Mouse (Mus musculus): ENCODE data around the gene Pten. TPM values are rescaled to one million over a fixed set of nuclear protein-coding genes. Genes with fewer than 3 reads are reported as not detected.
"Not testable (repeated sequence)": the region's sequence is repeated elsewhere in the genome, so short reads cannot be mapped to it uniquely, and the experiment has no call there.

Gene Pten
- polyA plus RNA-seq, 1 experiment from 2014 or later = 10.2 TPM

DNA sequence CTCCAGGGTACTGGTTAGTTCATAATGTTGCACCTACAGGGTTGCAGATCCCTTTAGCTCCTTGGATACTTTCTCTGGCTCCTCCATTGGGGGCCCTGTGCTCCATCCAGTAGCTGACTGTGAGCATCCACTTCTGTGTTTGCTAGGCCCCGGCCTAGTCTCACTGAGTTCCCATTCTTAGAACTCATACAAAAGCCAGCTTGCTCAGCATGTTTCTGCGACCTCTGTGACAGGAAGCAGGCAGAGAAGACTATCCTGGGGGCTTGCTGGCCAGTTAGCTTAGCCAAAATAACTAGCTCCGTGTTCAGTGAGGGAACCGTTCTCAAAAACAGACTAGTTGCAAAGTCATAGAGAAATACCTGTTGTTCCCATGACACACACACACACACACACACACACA lies 30.1 kb downstream of the Pten start:
- not testable (repeated sequence) for H3K27me3 ChIP-seq; H3K27ac ChIP-seq; H3K4me2 ChIP-seq; H3K9me3 ChIP-seq; H3K4me3 ChIP-seq; H3K36me3 ChIP-seq; ATAC-seq (ENCODE audit: borderline replicate concordance, extremely low read depth, low FRiP score, low TSS enrichment); H3K9ac ChIP-seq
- H3K4me1 ChIP-seq = peaks cover 31% of the 10 kb centered on the region
- 67% methylated on average over 4 of the region's 4 CpGs for WGBS

DNA sequence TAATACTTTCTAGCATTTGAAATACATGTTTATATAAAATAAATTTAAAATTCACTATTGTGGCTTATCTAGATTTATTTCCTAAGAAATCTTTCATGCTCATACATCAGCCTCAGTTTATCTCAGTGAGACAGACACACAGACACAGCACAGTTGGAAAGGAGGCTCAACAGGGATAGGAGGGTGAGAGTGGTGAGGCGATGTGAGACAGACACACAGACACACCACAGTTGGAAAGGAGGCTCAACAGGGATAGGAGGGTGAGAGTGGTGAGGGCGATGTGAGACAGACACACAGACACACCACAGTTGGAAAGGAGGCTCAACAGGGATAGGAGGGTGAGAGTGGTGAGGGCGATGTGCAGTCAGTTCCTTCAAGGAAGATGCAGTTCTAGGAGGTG lies 30.7 kb downstream of the Pten start:
- H3K4me3 ChIP-seq; H3K4me2 ChIP-seq; H3K36me3 ChIP-seq; ATAC-seq (ENCODE audit: borderline replicate concordance, extremely low read depth, low FRiP score, low TSS enrichment); H3K9me3 ChIP-seq; H3K27me3 ChIP-seq; H3K9ac ChIP-seq; H3K27ac ChIP-seq: not testable (repeated sequence)
- 87% methylated on average over 3 of the region's 3 CpGs for WGBS
- H3K4me1 ChIP-seq = peaks cover 34% of the 10 kb centered on the region

DNA sequence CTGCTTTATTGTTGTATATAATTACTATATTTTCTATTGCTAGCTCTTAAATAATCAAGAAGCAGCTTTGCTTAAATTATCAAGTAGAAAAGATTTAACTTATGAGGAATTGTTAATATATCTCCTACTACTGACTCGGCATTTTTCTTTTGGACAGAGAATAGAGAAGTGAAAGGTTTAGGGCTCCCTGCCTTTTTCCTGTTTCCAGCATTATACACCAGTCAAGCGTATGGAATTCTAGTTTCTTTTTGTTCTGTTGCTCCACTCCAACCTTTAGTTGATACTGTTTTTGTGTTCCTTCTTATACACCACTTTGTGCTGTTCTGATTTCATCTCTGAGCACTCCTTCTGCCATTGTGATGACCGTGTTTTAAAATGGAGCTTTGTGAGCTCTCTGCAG lies 32.2 kb downstream of the Pten start:
- H3K36me3 ChIP-seq = no peaks in the 10 kb centered on the region
- no peak overlapping the region for H3K4me2 ChIP-seq

DNA sequence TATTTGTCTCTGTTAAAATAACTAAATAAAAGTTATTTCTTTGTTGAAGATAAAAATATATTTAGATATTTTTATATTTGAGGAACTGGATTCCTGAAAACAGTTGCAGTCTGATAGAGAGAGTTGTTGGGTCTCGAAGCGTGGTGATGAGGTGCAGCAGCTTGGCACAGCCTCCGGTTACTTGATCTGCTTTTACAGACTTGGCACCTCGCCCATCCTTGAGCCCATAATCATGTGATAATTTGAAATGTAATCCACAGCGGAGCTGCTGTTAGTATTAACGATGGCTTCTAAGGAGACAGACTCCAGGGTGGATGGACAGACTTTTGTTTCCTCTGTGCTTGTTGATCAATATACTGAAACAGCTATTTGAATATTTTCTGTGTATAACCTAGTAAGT lies 35.3 kb downstream of the Pten start:
- no peaks in the 10 kb centered on the region for H3K36me3 ChIP-seq
- H3K9me3 ChIP-seq = no peaks in the 10 kb centered on the region
- no peak overlapping the region for H3K4me3 ChIP-seq
- H3K4me1 ChIP-seq = peaks cover 41% of the 10 kb centered on the region
- H3K9ac ChIP-seq = no peak overlapping the region
- WGBS = 8% methylated on average over 6 of the region's 6 CpGs
- peak; percentile 81; the same call in 1 of the 2 replicates for ATAC-seq (ENCODE audit: borderline replicate concordance, extremely low read depth, low FRiP score, low TSS enrichment)
- no peak overlapping the region for H3K4me2 ChIP-seq
- no peaks in the 10 kb centered on the region for H3K27me3 ChIP-seq
- no peak overlapping the region for H3K27ac ChIP-seq

More for the DNA sequence above, 32.2 kb downstream of the Pten start:
- H3K9ac ChIP-seq = no peak overlapping the region
- no peak overlapping the region for H3K27ac ChIP-seq
- WGBS = 66% methylated on average over 3 of the region's 3 CpGs
- H3K4me1 ChIP-seq = peaks cover 44% of the 10 kb centered on the region
- no peaks in the 10 kb centered on the region for H3K27me3 ChIP-seq
- no peak for ATAC-seq (ENCODE audit: borderline replicate concordance, extremely low read depth, low FRiP score, low TSS enrichment)
- no peaks in the 10 kb centered on the region for H3K9me3 ChIP-seq
- H3K4me3 ChIP-seq = no peak overlapping the region

DNA sequence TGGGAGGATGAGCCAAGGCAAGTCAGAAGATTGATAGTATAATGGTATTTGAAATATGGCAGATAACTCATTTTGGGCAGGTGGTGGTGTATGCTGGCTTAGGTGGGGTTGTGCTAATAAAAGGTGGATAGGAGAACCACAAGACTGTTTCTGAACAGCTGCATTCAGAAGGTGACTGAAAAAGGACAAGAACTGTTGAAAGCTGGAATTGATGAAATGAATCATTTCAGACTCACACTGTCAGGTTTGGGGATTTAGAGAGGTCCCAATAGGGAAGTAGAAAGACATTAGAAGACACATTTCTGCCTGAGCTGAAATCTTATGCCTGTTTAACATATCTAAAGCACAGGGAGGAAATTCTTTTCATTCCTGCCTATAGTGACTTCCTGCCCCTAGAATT lies 36.6 kb downstream of the Pten start:
- no peak for ATAC-seq (ENCODE audit: borderline replicate concordance, extremely low read depth, low FRiP score, low TSS enrichment)
- no peaks in the 10 kb centered on the region for H3K9me3 ChIP-seq
- peaks cover 34% of the 10 kb centered on the region for H3K4me1 ChIP-seq
- H3K4me2 ChIP-seq = no peak overlapping the region
- no peaks in the 10 kb centered on the region for H3K36me3 ChIP-seq
- no peak overlapping the region for H3K27ac ChIP-seq
- no peak overlapping the region for H3K9ac ChIP-seq
- no peak overlapping the region for H3K4me3 ChIP-seq
- H3K27me3 ChIP-seq = no peaks in the 10 kb centered on the region

DNA sequence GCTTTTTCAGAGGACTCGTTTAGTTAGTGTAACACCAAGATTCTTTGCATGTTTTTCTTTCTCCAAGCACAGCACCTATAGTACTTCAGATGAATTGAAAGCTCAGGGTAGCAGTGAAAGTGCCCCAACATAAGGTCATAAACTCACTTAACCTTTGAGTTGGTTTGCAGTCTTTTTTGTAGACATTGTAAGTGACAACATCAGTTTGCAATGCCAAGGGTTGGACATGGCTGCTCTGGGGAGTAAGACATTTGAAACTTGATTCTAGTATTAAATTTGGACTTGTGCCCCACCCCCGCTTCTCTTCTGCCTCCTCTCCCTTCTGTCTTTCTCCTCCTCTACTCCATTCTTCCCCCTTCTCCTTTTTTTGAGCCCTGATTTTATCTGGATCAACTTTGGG lies 43.3 kb downstream of the Pten start:
- H3K4me3 ChIP-seq = no peak overlapping the region
- no peak for ATAC-seq (ENCODE audit: borderline replicate concordance, extremely low read depth, low FRiP score, low TSS enrichment)
- no peaks in the 10 kb centered on the region for H3K27me3 ChIP-seq
- no peak overlapping the region for H3K4me2 ChIP-seq
- no peak overlapping the region for H3K27ac ChIP-seq
- H3K9ac ChIP-seq = no peak overlapping the region
- 62% methylated on average over 2 of the region's 2 CpGs for WGBS
- peaks cover 4% of the 10 kb centered on the region; the same call in 1 of the 2 replicates for H3K4me1 ChIP-seq
- H3K9me3 ChIP-seq = no peaks in the 10 kb centered on the region
- peaks cover 9% of the 10 kb centered on the region; the same call in 1 of the 2 replicates for H3K36me3 ChIP-seq

DNA sequence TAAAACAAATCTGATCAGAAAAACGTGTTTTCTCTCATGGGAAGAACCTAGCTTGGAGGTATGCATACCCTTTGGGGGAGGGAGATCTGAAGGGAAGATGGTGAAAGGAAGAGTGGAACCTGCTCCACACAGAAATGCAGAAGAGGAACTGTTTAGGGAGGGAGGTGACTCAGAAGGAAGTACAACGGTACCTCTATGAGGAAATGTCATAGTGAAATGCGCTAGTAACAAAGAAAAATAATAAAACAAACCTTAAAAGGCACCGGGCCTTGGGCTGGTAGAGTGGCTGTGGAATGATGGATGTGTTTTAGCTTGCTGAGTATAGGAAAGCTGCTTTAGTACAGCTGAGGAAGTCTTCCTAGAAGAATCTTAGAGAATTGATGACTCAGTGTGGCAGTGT lies 47.4 kb downstream of the Pten start:
- Histone ChIP-seq H3K36me3 (peaks cover 9% of the 10 kb centered on the region; the same call in 1 of the 2 replicates), H3K27me3 (no peaks in the 10 kb centered on the region), H3K27ac (no peak overlapping the region), H3K4me3 (no peak overlapping the region), H3K4me2 (no peak overlapping the region), H3K4me1 (peaks cover 3% of the 10 kb centered on the region; the same call in 1 of the 2 replicates), H3K9me3 (no peaks in the 10 kb centered on the region), H3K9ac (no peak overlapping the region)
- 50% methylated on average over 4 of the region's 4 CpGs for WGBS
- no peak for ATAC-seq (ENCODE audit: borderline replicate concordance, extremely low read depth, low FRiP score, low TSS enrichment)

DNA sequence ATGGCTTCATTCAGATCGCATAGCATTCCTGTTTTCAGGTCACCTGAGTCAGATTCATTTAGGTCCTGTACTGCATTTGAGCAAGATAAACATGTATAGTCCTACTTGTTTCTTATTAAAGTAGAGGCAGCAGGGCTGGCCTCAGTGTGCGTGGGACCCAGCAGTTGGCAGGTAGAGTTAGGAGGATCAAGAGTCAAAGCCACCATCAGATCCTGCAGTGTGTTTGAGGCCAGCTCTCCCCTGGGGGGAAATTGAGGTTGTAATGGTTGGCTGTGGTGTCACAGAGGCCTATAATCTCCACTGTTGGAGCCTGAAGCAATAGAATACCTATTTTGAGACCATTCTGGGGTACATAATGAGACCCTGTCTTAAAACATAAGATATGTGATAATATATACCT lies 50.3 kb downstream of the Pten start:
- 90% methylated on average over 2 of the region's 2 CpGs for WGBS

DNA sequence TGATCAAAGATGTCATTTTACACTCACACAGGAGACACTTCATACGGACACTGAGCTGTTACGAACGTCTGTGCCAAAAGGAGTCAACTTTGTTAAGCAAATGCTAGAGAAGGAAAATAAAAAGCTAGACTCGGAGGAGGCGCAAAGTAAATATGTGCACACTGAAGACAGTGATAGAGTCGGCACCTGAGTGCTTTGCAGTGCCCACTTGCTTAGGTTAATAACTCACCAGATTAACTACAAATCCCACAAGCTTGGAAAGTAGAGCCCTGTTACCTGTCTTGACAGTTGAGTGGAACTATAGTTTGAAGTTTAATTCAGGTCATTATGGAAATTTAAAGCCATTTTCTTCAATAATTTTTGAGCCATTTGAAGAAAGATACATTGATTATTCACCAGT lies 51.4 kb downstream of the Pten start:
- WGBS = 49% methylated on average over 6 of the region's 6 CpGs
- Histone ChIP-seq H3K36me3 (0 out of 2 replicates have a peak, but pooled peaks cover 2% of the 10 kb centered on the region), H3K9ac (no peak overlapping the region), H3K27me3 (no peaks in the 10 kb centered on the region), H3K4me2 (no peak overlapping the region), H3K4me1 (peaks cover 6% of the 10 kb centered on the region; the same call in 1 of the 2 replicates), H3K4me3 (no peak overlapping the region), H3K27ac (no peak overlapping the region), H3K9me3 (no peaks in the 10 kb centered on the region)
- ATAC-seq (ENCODE audit: borderline replicate concordance, extremely low read depth, low FRiP score, low TSS enrichment) = no peak

More for the DNA sequence above, 50.3 kb downstream of the Pten start:
- H3K36me3 ChIP-seq = 0 out of 2 replicates have a peak, but pooled peaks cover 2% of the 10 kb centered on the region
- no peak overlapping the region for H3K27ac ChIP-seq
- H3K4me3 ChIP-seq = no peak overlapping the region
- no peak overlapping the region for H3K9ac ChIP-seq
- peaks cover 3% of the 10 kb centered on the region; the same call in 1 of the 2 replicates for H3K4me1 ChIP-seq
- no peaks in the 10 kb centered on the region for H3K27me3 ChIP-seq
- no peak overlapping the region for H3K4me2 ChIP-seq
- ATAC-seq (ENCODE audit: borderline replicate concordance, extremely low read depth, low FRiP score, low TSS enrichment) = no peak
- H3K9me3 ChIP-seq = no peaks in the 10 kb centered on the region

DNA sequence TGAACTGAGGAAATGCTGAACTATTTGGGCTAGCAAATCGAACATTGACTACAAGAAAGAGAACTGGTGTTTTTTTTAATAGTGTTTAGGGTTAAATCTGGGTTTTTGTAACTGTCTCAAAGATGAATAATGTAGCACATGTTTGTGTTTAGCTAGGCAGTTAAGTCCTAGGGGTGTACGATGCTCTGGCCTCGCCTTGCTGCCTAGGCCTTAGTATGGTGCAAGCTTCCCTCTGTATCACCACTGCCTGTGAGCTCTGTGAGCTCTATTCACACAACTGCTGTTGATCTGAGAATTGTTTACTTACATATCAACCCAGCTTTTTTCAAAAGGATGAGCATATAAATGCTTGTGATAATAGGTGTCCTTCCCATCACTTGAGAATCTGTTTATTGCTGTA lies 51.8 kb downstream of the Pten start:
- no peak for ATAC-seq (ENCODE audit: borderline replicate concordance, extremely low read depth, low FRiP score, low TSS enrichment)
- 62% methylated on average over 3 of the region's 3 CpGs for WGBS

DNA sequence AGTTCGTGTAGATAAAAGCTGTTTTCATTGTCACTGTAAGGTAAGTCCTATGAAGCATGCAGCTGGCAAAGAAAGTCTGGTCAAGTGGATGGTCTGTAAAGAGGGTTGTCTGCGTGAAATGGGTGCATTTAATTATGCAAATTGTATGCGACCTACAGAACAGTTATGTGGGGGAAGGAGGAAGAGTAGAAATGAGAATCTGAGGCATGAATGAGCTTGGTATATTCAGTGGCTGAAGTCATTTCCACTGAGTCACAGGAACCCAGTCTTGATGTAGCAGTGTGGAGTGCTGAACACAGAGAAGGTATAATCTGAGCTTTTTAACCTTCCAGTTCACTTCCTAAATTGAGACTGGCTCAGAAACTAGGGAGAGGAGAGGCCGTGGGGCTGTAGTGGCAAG lies 61.5 kb downstream of the Pten start:
- H3K4me2 ChIP-seq = no peak overlapping the region
- no peaks in the 10 kb centered on the region for H3K4me1 ChIP-seq
- 83% methylated on average over 4 of the region's 4 CpGs for WGBS
- H3K9ac ChIP-seq = no peak overlapping the region
- H3K27me3 ChIP-seq = no peaks in the 10 kb centered on the region
- H3K36me3 ChIP-seq = peaks cover 31% of the 10 kb centered on the region
- no peaks in the 10 kb centered on the region for H3K9me3 ChIP-seq
- ATAC-seq (ENCODE audit: borderline replicate concordance, extremely low read depth, low FRiP score, low TSS enrichment) = no peak
- no peak overlapping the region for H3K27ac ChIP-seq
- H3K4me3 ChIP-seq = no peak overlapping the region

More for the DNA sequence above, 51.8 kb downstream of the Pten start:
- no peaks in the 10 kb centered on the region for H3K27me3 ChIP-seq
- 0 out of 2 replicates have a peak, but pooled peaks cover 2% of the 10 kb centered on the region for H3K36me3 ChIP-seq
- no peak overlapping the region for H3K4me2 ChIP-seq
- no peak overlapping the region; the same call in 1 of the 2 replicates for H3K27ac ChIP-seq
- no peak overlapping the region for H3K9ac ChIP-seq
- H3K9me3 ChIP-seq = no peaks in the 10 kb centered on the region
- H3K4me3 ChIP-seq = no peak overlapping the region
- H3K4me1 ChIP-seq = peaks cover 6% of the 10 kb centered on the region; the same call in 1 of the 2 replicates

DNA sequence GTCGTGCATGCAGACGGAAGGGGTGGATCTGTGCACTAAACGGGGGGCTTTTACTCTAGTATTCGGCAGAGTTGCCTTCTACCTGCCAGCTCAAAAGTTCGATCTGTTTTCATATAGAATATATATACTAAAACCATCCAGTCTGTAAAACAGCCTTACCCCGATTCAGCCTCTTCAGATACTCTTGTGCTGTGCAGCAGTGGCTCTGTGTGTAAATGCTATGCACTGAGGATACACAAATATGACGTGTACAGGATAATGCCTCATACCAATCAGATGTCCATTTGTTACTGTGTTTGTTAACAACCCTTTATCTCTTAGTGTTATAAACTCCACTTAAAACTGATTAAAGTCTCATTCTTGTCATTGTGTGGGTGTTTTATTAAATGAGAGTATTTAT lies 65.7 kb downstream of the Pten start:
- H3K4me1 ChIP-seq; H3K4me3 ChIP-seq; H3K4me2 ChIP-seq; H3K9ac ChIP-seq; ATAC-seq (ENCODE audit: borderline replicate concordance, extremely low read depth, low FRiP score, low TSS enrichment); H3K9me3 ChIP-seq; H3K27me3 ChIP-seq; H3K27ac ChIP-seq: not testable (repeated sequence)
- no CpG with 5 or more reads among the region's 7 CpGs for WGBS
- H3K36me3 ChIP-seq = peaks cover 17% of the 10 kb centered on the region

DNA sequence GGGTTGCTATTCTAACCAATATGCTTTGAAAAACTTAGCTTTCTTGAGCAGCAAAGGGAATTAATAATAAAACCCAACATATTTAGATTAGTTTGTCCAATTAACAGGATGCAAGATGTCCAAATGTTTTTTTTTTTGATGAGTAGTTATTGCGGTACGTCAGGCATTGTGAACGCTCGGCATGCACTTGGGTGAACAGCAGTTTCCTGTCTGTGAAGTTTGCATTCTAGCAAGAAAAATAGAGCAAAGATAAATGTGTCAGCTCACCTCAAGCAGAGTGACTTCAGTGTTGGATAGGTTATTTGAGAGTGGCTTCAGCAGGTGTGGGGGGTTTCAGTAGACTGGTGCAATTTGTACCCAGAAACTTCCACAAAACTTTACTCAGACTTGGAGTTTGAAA lies 69.3 kb downstream of the Pten start:
- Histone ChIP-seq H3K27me3 (no peaks in the 10 kb centered on the region), H3K9me3 (no peaks in the 10 kb centered on the region), H3K4me2 (no peak overlapping the region), H3K27ac (no peak overlapping the region), H3K9ac (no peak overlapping the region), H3K4me3 (no peak overlapping the region), H3K4me1 (no peaks in the 10 kb centered on the region), H3K36me3 (no peaks in the 10 kb centered on the region)
- 60% methylated on average over 4 of the region's 4 CpGs for whole genome bisulfite sequencing
- ATAC-seq (ENCODE audit: borderline replicate concordance, extremely low read depth, low FRiP score, low TSS enrichment) = no peak
